Mouse (Mus musculus): ENCODE results near the gene Cblb.

DNA sequence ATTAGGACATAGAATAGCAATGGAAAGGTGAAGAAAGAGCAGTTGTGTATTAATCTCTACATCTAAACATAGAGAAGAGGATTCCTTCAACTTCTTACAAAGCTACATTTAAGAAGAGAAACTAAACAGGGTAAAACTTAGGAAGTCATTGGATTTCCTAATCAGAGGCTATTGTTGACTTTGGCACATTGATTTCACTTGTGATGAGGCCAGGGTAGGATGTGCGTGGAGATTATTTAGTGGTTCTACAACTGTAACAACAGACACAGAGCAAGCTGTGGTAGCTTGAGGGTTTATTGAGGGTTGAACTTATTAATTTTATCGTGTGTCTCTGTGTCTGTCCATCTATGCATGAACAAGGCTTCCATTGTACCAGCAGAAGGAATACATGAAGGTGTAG is 7.8 kb downstream of the Cblb start:
- TF ChIP-seq POLR2A (IDR thresholded peaks at IDR 0.05; ENCODE audit: low read depth, low read length) (no peak), CTCF (IDR thresholded peaks at IDR 0.05; ENCODE audit: borderline replicate concordance, insufficient read depth, low read length) (no peak)
